Mouse (Mus musculus): ENCODE data around the gene Serping1.

The Serping1 gene

DNA sequence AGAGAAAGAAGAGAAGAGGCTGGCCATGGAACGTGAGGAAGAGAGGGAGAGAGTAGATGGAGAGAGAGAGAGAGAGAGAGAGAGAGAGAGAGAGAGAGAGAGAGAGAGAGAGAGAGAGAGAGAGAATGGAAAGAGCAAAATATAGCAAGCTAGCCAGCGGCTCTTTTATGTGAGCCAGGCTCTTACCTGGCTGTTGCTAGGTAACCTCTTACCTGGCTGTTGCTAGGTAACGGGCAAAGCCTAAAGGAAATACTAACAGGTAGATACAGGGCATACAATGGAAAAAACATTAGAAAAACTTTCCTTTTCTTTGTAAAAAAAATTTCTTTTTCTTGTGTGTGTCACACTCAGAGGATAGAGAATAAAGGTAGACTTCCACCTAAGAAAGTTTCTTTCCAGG, 2.5 kb upstream of the Serping1 start:
- DNase-seq, result no peak

DNA sequence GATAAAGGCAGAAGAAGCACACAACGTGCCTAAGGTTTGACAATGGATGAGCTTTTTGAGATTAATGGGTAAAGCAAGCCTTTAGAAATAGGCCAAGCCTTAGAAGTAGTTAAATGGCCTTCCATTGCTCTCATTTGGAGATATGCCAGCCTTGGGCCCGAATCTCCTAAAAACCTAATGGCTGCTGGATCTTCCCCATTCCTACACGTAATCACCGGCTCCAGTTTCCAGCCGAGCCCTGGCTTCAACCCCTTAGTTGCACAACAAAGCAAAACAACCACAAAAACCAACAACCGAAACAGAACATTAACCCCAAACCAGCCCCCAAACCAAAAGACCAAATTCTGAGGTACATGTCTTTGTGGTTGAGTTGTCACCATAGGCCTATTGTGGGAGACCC, 421 bp upstream of the Serping1 start:
- DNase-seq, result no peak

- no peak for DNase-seq
These were observed 493 bp downstream of the Serping1 start for GRCm38 (mm10) chr2:84774751-84775150.

DNA sequence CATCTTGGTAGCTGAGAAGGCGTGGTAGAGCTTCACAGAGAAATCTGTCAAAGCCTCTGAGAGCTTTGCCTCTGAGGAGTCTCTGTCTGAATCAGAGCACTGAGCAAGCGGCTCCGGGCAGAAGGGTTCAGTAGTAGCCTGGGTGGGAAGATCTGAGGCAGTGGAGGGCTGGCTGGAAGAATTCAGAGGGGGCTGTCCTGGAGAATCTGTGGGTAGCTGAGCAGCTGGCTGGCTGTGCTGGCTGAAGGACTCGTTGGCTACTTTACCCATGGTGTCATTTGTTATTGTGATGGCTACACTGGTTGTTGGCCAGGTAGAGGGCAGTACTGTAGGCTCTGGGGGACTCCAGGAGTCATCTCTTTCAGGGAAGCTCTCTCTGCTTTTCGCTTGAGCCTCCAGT, 2.0 kb downstream of the Serping1 start:
- no peak for DNase-seq

- DNase-seq, result no peak
These were observed 2.8 kb downstream of the Serping1 start for GRCm38 (mm10) chr2:84772454-84772853.

DNA sequence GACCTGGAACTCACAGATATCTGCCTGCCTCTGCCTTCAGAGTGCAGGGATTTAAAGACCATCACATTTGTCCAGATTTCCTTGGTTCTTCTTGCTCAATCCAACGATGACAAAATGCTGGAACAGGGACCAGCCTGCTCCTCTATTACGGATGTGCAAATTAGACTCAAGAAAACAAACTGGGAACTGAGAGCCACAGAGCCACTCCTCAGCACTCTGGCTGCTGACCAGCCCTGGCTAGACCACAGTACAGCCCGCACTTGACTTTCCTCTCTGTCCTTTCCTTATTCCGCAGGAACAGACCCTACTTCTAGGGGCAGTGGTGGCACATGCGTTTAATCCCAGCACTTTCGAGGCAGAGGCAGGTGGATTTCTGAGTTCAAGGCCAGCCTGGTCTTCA, 4.7 kb downstream of the Serping1 start:
- no peak for DNase-seq

- DNase-seq, result no peak
These were observed 12.4 kb downstream of the Serping1 start for GRCm38 (mm10) chr2:84762818-84763217.

- DNase-seq, result no peak
These were observed 12.9 kb downstream of the Serping1 start for GRCm38 (mm10) chr2:84762295-84762694.

DNA sequence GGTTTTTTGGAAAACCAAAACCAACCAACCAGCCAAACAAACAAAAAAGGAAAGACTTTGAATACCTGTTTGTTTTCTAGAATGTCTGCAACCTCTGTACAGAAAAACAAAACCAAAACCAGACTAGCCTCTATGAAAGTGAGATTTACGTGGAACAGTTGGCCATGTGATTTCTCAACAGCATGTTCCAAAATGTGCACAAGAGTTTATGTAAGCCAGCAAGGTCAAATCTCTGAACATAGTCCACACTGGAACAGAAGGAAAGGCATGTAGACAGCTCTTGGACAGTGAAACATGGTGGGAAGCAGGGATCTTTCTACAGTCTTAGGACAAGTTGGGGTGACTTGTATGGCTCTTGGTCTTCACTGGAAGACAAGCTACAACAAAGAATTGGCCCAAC, 13.4 kb downstream of the Serping1 start:
- DNase-seq, result no peak

DNA sequence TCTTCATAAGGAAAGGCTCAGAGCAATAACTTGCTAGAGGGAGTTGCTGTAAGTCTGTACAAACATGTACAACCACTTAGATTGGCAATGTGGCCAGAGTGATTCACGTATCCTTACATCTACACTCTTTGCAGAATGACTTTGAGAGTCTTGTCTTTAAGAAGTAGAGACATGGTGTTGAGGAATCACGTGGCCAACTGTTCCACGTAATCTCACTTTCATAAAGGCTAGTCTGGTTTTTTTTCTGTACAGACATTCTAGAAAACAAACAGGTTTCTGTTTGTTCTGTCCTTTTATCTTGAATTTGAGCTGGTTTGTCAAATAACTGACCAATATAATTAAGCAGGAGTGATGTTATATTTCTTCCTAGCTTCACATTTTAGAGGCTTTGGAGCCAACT, 13.9 kb downstream of the Serping1 start:
- DNase-seq, result no peak

DNA sequence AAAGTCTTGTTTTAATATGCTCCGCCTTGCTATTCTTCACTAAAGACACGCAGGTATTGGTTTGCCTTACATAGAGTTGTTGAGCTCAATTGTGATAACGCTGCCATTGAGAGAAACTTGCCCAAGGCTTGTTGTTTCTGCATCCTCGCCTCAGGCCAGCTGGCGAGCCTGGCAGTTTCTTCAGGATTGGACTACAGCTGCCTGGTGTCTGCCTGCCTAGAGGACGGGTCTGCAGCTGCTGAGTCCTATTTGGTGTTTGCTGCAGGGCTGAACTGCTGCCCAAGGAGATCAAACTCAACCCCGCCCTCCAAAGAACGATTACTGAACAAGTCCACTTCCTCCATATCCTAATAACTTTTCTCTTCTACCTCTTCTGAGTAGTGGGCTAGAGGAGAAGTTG, 14.5 kb downstream of the Serping1 start:
- no peak for DNase-seq

- no peak for DNase-seq
These were observed 16.6 kb downstream of the Serping1 start for GRCm38 (mm10) chr2:84758542-84759127.

GRCm38 (mm10) chr2:84757026-84757682, 18.1 kb downstream of the Serping1 start:
- DNase-seq, result no peak

DNA sequence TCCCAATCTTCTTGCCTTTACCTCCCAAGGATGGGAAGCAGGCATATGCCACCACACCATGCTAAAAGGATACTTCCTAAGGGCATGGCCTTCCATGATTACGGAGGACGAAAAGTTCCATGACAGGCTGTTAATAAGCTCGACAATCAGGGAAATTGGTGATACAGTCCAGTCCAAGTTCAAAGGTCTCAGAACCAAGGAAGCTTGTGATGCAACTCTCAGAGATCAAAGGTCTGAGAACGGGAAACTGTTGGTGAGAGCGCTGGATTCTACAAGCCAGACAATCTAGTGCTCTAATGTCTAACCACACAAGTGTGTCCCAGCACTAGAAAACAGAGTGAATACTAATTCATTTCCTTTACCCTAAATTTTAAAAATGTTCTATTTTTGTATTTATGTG, 19.0 kb downstream of the Serping1 start:
- no peak for DNase-seq

DNA sequence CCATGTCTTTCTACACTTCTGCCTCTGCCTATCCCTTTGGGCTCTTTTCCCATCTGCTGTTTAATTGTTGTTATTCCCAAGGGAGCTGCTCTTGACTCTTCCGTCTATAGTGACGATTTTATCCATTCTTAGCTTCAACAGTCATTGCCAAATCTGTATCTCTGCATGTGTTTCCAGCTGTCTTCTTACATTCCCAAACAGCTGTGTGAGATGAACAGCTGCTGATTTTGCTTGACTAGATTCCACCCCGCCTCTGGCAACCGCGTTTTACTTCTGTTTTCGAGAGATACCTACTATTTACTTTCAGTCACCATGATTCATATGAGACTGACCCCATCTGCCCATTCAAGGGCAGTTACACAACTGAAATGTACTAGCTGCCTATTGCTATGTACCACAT, 25.1 kb downstream of the Serping1 start:
- DNase-seq, result no peak

GRCm38 (mm10) chr2:84744126-84744525, 31.1 kb downstream of the Serping1 start:
- no peak for DNase-seq

DNA sequence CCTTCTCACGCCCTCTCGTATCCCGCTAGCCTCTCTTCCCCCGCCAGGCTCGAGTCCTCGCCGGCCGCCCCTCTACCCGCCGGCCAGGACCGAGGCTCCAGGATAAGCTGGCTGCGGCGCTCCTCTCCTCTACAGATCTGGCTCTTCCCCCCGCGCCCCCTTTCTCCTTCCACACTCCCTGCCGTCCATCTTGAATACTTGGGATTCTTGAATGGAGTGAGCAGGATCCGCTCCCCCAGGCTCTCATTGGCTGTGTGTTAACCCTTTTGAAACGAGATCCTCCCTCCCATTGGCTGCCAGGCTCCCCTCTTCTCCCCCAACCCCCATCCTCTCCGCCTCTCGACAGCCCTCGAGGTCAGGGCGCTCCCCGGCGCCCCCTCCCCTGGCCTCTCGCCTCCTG, 31.7 kb downstream of the Serping1 start, which contains the start of gene Gm19426:
Gene Gm19426 (minus strand): TSS at position 95 of the 400 bp plus-strand sequence.
- peak; percentile 77 for DNase-seq

DNA sequence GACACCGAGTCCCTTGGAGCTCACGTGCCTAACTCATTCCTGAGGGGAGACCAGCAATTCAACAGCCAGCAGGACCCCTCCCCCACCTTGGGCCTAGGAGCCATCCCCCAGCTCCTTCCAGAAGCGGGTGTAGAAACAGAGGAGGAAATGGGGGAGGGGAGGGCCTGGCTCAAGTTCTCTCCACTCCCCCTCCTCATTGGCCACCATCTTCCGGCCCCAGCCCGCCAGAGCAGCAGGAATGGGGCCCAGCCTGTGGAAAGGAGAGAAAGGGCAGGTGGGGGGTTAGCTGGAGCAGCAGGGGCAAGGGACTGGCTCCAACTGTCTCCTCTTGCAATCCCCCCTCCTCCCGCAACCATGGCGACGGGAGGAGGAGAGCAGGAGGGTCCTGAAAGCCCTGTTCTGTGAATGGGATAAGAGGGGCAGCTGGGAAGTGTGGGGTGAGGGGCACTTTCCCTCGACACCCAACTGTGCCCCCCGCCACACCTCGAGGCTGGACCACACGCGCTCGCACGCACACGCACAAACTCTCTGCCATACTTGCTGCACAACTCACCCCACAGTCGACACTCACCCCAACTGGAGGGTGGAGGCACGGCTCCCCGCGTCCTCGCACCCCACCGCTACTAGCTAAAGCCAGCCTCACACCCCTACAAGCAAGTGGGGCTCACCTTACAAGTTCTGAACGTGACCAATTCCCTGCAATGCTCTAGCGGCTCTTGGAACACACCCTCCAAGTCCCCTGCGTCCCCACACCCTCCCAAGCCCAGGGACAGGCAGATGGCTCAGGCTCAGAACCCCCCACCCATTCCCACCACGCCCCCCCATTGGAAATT, 32.6 kb downstream of the Serping1 start:
- DNase-seq, result peak; percentile 66

- DNase-seq, result peak; percentile 14
These were observed 33.3 kb downstream of the Serping1 start for GRCm38 (mm10) chr2:84741841-84742450.

GRCm38 (mm10) chr2:84740608-84741333, 34.5 kb downstream of the Serping1 start:
- DNase-seq, result no peak

DNA sequence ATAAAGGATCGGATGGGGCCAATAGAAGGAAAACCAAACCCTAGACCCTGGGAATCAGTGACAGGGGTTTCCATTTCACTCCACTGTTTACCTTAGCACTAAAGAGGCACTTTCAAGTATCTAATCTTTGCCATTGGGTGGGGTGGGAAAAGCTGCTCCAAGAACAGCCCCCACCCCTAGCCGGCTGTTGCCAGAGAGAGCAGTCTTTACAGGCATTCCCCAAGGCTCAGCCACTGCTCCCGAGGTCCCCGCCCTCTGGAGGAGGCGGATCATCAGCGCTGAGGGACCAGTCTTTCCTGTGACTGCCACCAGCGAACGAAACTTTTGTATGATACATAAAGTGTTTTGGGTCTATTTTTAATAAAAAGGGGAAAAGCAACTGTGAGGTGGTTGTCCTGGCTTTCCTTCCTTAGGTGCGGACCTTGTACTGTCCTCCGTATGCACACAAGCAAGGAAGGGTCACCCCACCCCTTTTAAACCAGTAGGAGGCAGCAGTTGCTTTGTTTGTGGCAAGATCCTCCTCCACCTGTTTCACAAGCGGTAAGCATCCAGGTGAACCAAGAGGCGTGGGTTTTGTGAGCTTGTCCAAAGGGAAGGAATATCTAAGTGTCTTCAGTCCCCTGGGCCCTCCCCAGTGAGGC, 36.9 kb downstream of the Serping1 start:
- no peak for DNase-seq

GRCm38 (mm10) chr2:84737451-84737925, 37.8 kb downstream of the Serping1 start:
- DNase-seq, result no peak
